Mouse (Mus musculus) kidney, adult 2 months (tissue): ENCODE measurements around the gene Cubn.

Source experiments
- CTCF ChIP-seq: fragments of 200-500 bp; conservative IDR thresholded peaks from 2 replicates; pipeline ENCODE4 v1.5.1; 2011; ENCODE audit warnings: low read depth, mild to moderate bottlenecking, control low read depth, low read length, moderate library complexity, mixed read lengths; ENCODE audit not compliant: insufficient read depth, insufficient read length
- POLR2A ChIP-seq: fragments of 200-500 bp; IDR thresholded peaks from one replicate; pipeline ENCODE4 v1.6.1; 2011; ENCODE audit warnings: low read depth, low read length, control low read depth

- TF ChIP-seq CTCF (no peak), POLR2A (no peak)
Observed at GRCm38 (mm10) chr2:13501553-13501952, 9.9 kb upstream of the Cubn start.
